In genomic region chr11:6560655-6561360, GRCm38 (mm10) we compare ENCODE assay signal across 10 mouse cellular contexts. TPM values are rescaled to one million over a fixed set of nuclear protein-coding genes. Genes with fewer than 3 reads are reported as not detected.
A peak's percentile ranks its signal among the peaks of the same experiment; 100 is the strongest.
DNase-seq lines count a peak whose midpoint lies in the region; ATAC-seq lines count a peak whose summit lies in the region.
"Had no signal": no experiment of that assay in that cellular context is flagged by ENCODE, and none has a peak within 500 bp of the region (broad histone marks: within the 10 kb centered on the region; RNA-seq: fewer than 3 reads in every experiment).

No protein-coding gene starts in this region.

- peak overlapping the region; percentile 23; the same call in 1 of the 2 replicates for H3K4me3 ChIP-seq in liver, embryonic 12.5 days
- peak overlapping the region; percentile 13; the same call in 1 of the 2 replicates for H3K4me3 ChIP-seq in stomach, embryonic 15.5 days (replicated peaks)
- H3K4me3 ChIP-seq in midbrain, embryonic 14.5 days (replicated peaks; ENCODE audit: low read depth, low read length) = no peak overlapping the region

- 0 out of 2 replicates have a peak overlapping the region, but pooled peaks have one; percentile 18 for H3K9ac ChIP-seq in liver, embryonic 12.5 days
- no peak overlapping the region for H3K9ac ChIP-seq in stomach, embryonic 15.5 days
- no peak overlapping the region for H3K9ac ChIP-seq in midbrain, embryonic 14.5 days (replicated peaks; ENCODE audit: low read length)

- peak overlapping the region; percentile 46 for H3K4me2 ChIP-seq in liver, embryonic 12.5 days
- peak overlapping the region; percentile 21; the same call in 1 of the 2 replicates for H3K4me2 ChIP-seq in stomach, embryonic 15.5 days
- no peak overlapping the region for H3K4me2 ChIP-seq in midbrain, embryonic 14.5 days (ENCODE audit: low read length)

- peak; percentile 47 for DNase-seq in heart, adult 8-10 months (ENCODE audit: low spot score)
- DNase-seq in heart, postnatal 4 days = no peak
- peak; percentile 74 for DNase-seq in T-cell, adult 2 months (ENCODE audit: low spot score)
- DNase-seq in embryo, embryonic 11 days = no peak
- no peak for DNase-seq in midbrain, embryonic 14.5 days
- no peak for DNase-seq in adrenal gland, postnatal 4 days (ENCODE audit: low spot score in 2 of 2)

- H3K4me1 ChIP-seq in liver, embryonic 12.5 days = peaks cover 53% of the 10 kb centered on the region
- H3K4me1 ChIP-seq in stomach, embryonic 15.5 days = no peaks in the 10 kb centered on the region; the same call in 1 of the 2 replicates
- H3K4me1 ChIP-seq in midbrain, embryonic 14.5 days (ENCODE audit: control insufficient read depth, insufficient read depth, low read length) = no peaks in the 10 kb centered on the region

- no peaks in the 10 kb centered on the region for H3K27me3 ChIP-seq in liver, embryonic 12.5 days (replicated peaks)
- no peaks in the 10 kb centered on the region for H3K27me3 ChIP-seq in stomach, embryonic 15.5 days (replicated peaks)
- H3K27me3 ChIP-seq in midbrain, embryonic 14.5 days (ENCODE audit: control insufficient read depth, insufficient read depth, low read length) = no peaks in the 10 kb centered on the region
- H3K27me3 ChIP-seq: Patski had no signal

- peaks cover 58% of the 10 kb centered on the region for H3K36me3 ChIP-seq in liver, embryonic 12.5 days
- H3K36me3 ChIP-seq in stomach, embryonic 15.5 days = no peaks in the 10 kb centered on the region
- H3K36me3 ChIP-seq in midbrain, embryonic 14.5 days (ENCODE audit: control insufficient read depth, insufficient read depth, low read length) = 0 out of 2 replicates have a peak, but pooled peaks cover 3% of the 10 kb centered on the region

- H3K27ac ChIP-seq in liver, embryonic 12.5 days = peak overlapping the region; percentile 59
- H3K27ac ChIP-seq in stomach, embryonic 15.5 days = peak overlapping the region; percentile 67
- H3K27ac ChIP-seq in midbrain, embryonic 14.5 days (replicated peaks; ENCODE audit: low read depth, low read length) = no peak overlapping the region

- H3K9me3 ChIP-seq in liver, embryonic 12.5 days (replicated peaks) = no peaks in the 10 kb centered on the region
- H3K9me3 ChIP-seq in stomach, embryonic 15.5 days = no peaks in the 10 kb centered on the region
- H3K9me3 ChIP-seq in midbrain, embryonic 14.5 days (ENCODE audit: control insufficient read depth, low read length) = no peaks in the 10 kb centered on the region

- no peak for ATAC-seq in liver, embryonic 12.5 days
- 0 out of 2 replicates have a peak, but pooled peaks have one; percentile 18 for ATAC-seq in stomach, embryonic 15.5 days (ENCODE audit: insufficient read depth, low FRiP score, low read depth)
- ATAC-seq in midbrain, embryonic 14.5 days (ENCODE audit: low FRiP score, low TSS enrichment) = no peak
- ATAC-seq: forebrain, embryonic 16.5 days; Patski had no signal

- WGBS in liver, embryonic 12.5 days (ENCODE audit: insufficient replicate concordance) = 31% methylated on average over 13 of the region's 13 CpGs
- WGBS in stomach, embryonic 15.5 days = 67% methylated on average over 13 of the region's 13 CpGs
- 90% methylated on average over 13 of the region's 13 CpGs for WGBS in midbrain, embryonic 14.5 days

RNA-seq across cellular contexts. Expression of gene Ccm2, which starts 14.1 kb away (rescaled TPM):
- total RNA-seq in heart, adult 8-10 months (2022) = 10 to 100 TPM; 26.3 to 33.8 (median 29.8) TPM
- 10 to 100 TPM; 31.8 to 34.1 TPM for total RNA-seq in heart, postnatal 4 days (2021)
- 57.9 and 60.0 TPM in 2 replicates for polyA plus RNA-seq in liver, embryonic 12.5 days (2016; fragmentation: Nextera tagmentation; extraction: Ambion mirVana)
- polyA plus RNA-seq in stomach, embryonic 15.5 days (2015; fragmentation: Nextera tagmentation; extraction: Ambion mirVana) = 75.4 and 76.3 TPM in 2 replicates
- polyA plus RNA-seq in midbrain, embryonic 14.5 days (2014; fragmentation: Nextera tagmentation; extraction: Ambion mirVana) = 73.8 and 84.3 TPM in 2 replicates
- total RNA-seq in adrenal gland, postnatal 4 days (2021) = 10 to 100 TPM; 40.1 to 40.9 TPM

RNA-seq across cellular contexts. Expression of gene Myo1g, which starts 40.0 kb away (rescaled TPM):
- 1 to 10 TPM in 3 of 4 experiments, under 1 TPM in 1; 0.73 to 2.3 (median 1.2) TPM for total RNA-seq in heart, adult 8-10 months (2022)
- total RNA-seq in heart, postnatal 4 days (2021) = 1 to 10 TPM; 1.2 to 1.4 TPM
- 5.8 and 6.2 TPM in 2 replicates for polyA plus RNA-seq in liver, embryonic 12.5 days (2016; fragmentation: Nextera tagmentation; extraction: Ambion mirVana)
- 3.5 and 4.3 TPM in 2 replicates for polyA plus RNA-seq in stomach, embryonic 15.5 days (2015; fragmentation: Nextera tagmentation; extraction: Ambion mirVana)
- 0.15 and 0.37 TPM in 2 replicates for polyA plus RNA-seq in midbrain, embryonic 14.5 days (2014; fragmentation: Nextera tagmentation; extraction: Ambion mirVana)
- 1 to 10 TPM; 3.1 to 4.8 TPM for total RNA-seq in adrenal gland, postnatal 4 days (2021)

RNA-seq across cellular contexts. Expression of gene Nacad, which starts 45.0 kb away (rescaled TPM):
- under 1 TPM; 0.22 to 0.65 (median 0.50) TPM for total RNA-seq in heart, adult 8-10 months (2022)
- total RNA-seq in heart, postnatal 4 days (2021) = 1 to 10 TPM; 1.7 to 2.5 TPM
- 6.4 and 7.5 TPM in 2 replicates for polyA plus RNA-seq in liver, embryonic 12.5 days (2016; fragmentation: Nextera tagmentation; extraction: Ambion mirVana)
- polyA plus RNA-seq in stomach, embryonic 15.5 days (2015; fragmentation: Nextera tagmentation; extraction: Ambion mirVana) = 5.7 and 8.2 TPM in 2 replicates
- polyA plus RNA-seq in midbrain, embryonic 14.5 days (2014; fragmentation: Nextera tagmentation; extraction: Ambion mirVana) = 88.5 and 100.0 TPM in 2 replicates
- total RNA-seq in adrenal gland, postnatal 4 days (2021) = 10 to 100 TPM in 1 of 2 experiments, 1 to 10 TPM in 1; 4.7 to 12.6 TPM

Comparison
In these comparisons a context has a peak if more than half of its experiments do, and no peak if none do; other contexts are left out.
1. DNase-seq: peak in heart, adult 8-10 months (single experiment) and T-cell, adult 2 months (single experiment); none in heart, postnatal 4 days (single experiment), embryo, embryonic 11 days (single experiment), midbrain, embryonic 14.5 days (single experiment) and adrenal gland, postnatal 4 days (0 of 2).